Mouse (Mus musculus) spleen, adult 2 months (tissue): ENCODE measurements at regions not wholly inside any gene's neighbourhood (a gene's known extent, or its start where the extent isn't known, plus 50 kb on each side); places are given as distances from the start of the nearest gene placed in this dataset.

Source experiments
- DNase-seq, 2 experiments: peaks; one replicate each; pipeline versions ENCODE4 v3.0.0 to v3.0.0-alpha.2; 2012 to 2021; ENCODE audit warnings: low spot score in 2 of 2, low read depth in 1 of 2
- H3K27ac ChIP-seq: fragments of 200-500 bp; 2 replicates; pipeline ENCODE4 v1.5.1; 2012; ENCODE audit warnings: low read length, inconsistent platforms; ENCODE audit not compliant: insufficient read depth
- H3K27me3 ChIP-seq: fragments of 200-500 bp; 2 replicates; pipeline ENCODE4 v1.6.1; 2012; ENCODE audit warnings: mild to moderate bottlenecking, moderate library complexity, low read length, inconsistent platforms; ENCODE audit not compliant: control insufficient read depth, insufficient read depth
- H3K36me3 ChIP-seq: fragments of 200-500 bp; 2 replicates; pipeline ENCODE4 v1.6.1; 2012; ENCODE audit warnings: mild to moderate bottlenecking, low read length, inconsistent platforms; ENCODE audit not compliant: control insufficient read depth, insufficient read depth
- H3K4me1 ChIP-seq: fragments of 200-500 bp; 2 replicates; pipeline ENCODE4 v1.6.1; 2011; ENCODE audit warnings: inconsistent platforms; ENCODE audit not compliant: control insufficient read depth, insufficient read depth, insufficient read length
- H3K4me3 ChIP-seq: fragments of 200-500 bp; 2 replicates; pipeline ENCODE4 v1.5.1; 2011; ENCODE audit warnings: mild to moderate bottlenecking, inconsistent platforms; ENCODE audit not compliant: insufficient read depth, insufficient read length; ENCODE audit errors: extremely low read depth
- CTCF ChIP-seq: fragments of 200-500 bp; IDR thresholded peaks from 2 replicates; pipeline ENCODE4 v1.5.1; 2011; ENCODE audit warnings: mild to moderate bottlenecking, inconsistent platforms; ENCODE audit not compliant: insufficient read depth, insufficient read length, insufficient replicate concordance; ENCODE audit errors: extremely low read depth
- POLR2A ChIP-seq: fragments of 200-500 bp; IDR thresholded peaks from 2 replicates; pipeline ENCODE4 v1.6.1; 2011; ENCODE audit warnings: low read depth, low read length, inconsistent platforms
- WGBS: fragments of 180-500 bp; shearing (Covaris S2); methylation state at CpG from one replicate; pipeline ENCODE4 v1.1.7; 2018; 5-methylcytosine and 5-hydroxymethylcytosine counted together

DNA sequence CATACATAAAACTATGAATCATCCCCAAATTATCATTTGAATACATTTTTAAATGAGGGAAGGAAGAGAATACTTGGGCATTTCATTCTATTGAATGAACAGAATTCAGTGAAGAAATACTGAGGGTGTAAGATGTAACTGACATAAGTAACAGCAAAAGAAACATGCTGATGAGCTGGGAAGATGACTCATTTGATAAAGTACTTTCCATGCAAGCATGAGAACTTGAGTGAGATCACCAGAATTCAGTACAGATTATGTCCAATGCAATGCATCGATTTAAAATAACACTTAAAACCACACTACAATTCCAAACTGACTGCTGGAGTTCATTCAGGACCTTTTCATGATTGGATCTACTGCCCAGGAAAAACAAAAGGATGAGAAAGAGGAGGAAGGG lies 3467.1 kb upstream of the Gm7489 start:
- 90% methylated on average over 1 of the region's 1 CpGs for WGBS
- TF ChIP-seq CTCF (no peak), POLR2A (no peak)
- Histone ChIP-seq H3K4me3 (no peak overlapping the region), H3K27ac (no peak overlapping the region), H3K4me1 (no peaks in the 10 kb centered on the region), H3K27me3 (no peaks in the 10 kb centered on the region), H3K36me3 (no peaks in the 10 kb centered on the region)
- DNase-seq = no peak

DNA sequence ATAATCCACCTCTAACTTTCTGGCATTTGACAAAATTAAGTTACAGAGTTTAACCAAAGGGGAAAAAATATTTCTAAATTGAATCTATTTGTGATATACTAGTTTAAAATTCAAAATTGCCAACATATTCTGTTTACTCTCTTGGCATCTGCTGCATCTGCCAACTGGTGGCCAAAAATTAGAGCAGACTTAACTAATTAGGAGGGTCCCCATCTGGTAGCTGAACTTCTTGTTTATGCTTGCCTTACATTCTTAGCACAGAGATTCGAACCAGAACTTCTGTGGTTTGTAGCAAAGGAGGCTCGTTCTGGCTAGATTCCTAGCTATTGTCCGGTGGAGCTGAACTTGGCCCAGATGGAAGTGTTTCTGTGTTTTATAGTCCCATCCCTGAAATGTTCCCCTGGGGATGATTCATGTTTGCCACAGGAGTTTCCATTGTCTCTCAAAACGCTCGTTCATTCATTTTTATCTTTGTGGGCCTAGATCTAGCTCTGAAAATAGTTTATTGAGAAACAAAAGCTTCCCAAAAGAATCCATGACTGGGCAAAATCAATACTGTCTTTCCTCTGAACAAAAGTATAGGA lies 3461.5 kb upstream of the Gm7489 start:
- TF ChIP-seq POLR2A = no peak
- TF ChIP-seq CTCF = no peak
- Histone ChIP-seq H3K27me3 (no peaks in the 10 kb centered on the region), H3K4me1 (no peaks in the 10 kb centered on the region), H3K4me3 (no peak overlapping the region), H3K36me3 (no peaks in the 10 kb centered on the region), H3K27ac (no peak overlapping the region)
- 76% methylated on average over 5 of the region's 5 CpGs for WGBS
- no peak for DNase-seq

DNA sequence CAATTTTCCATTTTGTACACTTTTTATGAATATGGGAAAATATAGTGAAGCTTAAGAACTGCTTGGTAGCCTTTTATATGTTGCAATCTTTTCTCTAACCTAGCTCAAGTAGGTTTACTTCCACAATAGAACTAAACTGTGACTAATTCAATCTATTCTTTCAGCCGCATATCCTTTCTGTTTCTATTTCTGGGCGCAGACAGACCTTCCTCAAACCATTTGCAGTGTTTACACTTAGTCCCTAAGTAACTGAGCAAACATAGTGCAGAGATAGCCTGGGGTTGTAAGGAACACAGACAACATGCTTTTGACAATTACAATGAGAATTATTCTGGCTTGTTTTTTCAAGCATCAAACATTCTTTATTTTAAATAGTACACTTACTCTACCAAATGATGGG lies 3435.1 kb upstream of the Gm7489 start:
- no peak for DNase-seq
- H3K27ac ChIP-seq = no peak overlapping the region
- no peaks in the 10 kb centered on the region for H3K27me3 ChIP-seq
- H3K4me1 ChIP-seq = no peaks in the 10 kb centered on the region
- TF ChIP-seq CTCF (no peak), POLR2A (no peak)
- no peak overlapping the region for H3K4me3 ChIP-seq
- no peaks in the 10 kb centered on the region for H3K36me3 ChIP-seq
- 47% methylated on average over 2 of the region's 2 CpGs for WGBS

DNA sequence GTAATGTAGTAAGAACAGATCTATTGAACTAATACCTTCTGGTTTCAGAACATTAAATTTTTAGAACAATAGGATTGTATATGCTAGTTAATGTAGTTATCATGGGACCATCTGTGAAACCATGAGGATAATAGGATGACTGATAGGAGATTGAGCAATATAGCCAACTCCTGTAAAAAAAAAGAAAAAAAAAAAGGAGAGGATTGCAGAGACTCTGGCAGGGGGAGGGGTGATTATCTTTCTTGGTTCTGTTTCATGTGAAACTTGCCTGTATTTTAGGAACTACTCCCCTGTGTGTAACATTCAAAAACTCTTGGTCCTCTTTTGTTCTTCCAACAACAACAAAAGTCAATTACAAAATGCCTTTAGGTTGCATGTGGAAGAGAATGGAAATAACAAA lies 3412.1 kb upstream of the Gm7489 start:
- H3K27ac ChIP-seq = no peak overlapping the region
- no peak for DNase-seq
- H3K4me3 ChIP-seq = no peak overlapping the region
- H3K27me3 ChIP-seq = no peaks in the 10 kb centered on the region
- H3K4me1 ChIP-seq = no peaks in the 10 kb centered on the region
- no peak for TF ChIP-seq CTCF
- no peak for TF ChIP-seq POLR2A
- no peaks in the 10 kb centered on the region for H3K36me3 ChIP-seq

DNA sequence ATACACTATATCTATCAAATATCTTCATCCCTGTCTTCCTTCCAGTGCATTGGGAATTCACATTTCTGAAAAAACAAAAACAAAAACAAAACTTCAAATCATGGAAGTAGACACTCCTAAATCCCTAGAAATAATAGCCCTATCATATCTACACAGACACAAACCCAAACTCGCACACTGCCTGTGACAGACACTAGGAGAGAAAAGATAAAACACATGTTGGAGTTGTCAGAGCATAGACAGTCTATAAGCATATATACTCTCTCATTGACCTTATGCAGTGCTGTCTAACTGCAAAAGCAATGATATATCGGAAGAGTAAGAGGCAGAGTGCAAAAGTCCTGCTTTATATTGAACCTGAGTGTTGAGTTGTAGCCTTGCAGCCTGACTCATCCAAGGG lies 3386.0 kb upstream of the Gm7489 start:
- DNase-seq = no peak
- no peaks in the 10 kb centered on the region for H3K4me1 ChIP-seq
- H3K27me3 ChIP-seq = no peaks in the 10 kb centered on the region
- no peak overlapping the region for H3K27ac ChIP-seq
- H3K36me3 ChIP-seq = no peaks in the 10 kb centered on the region
- H3K4me3 ChIP-seq = no peak overlapping the region
- TF ChIP-seq CTCF (no peak), POLR2A (no peak)
- 78% methylated on average over 2 of the region's 2 CpGs for WGBS

DNA sequence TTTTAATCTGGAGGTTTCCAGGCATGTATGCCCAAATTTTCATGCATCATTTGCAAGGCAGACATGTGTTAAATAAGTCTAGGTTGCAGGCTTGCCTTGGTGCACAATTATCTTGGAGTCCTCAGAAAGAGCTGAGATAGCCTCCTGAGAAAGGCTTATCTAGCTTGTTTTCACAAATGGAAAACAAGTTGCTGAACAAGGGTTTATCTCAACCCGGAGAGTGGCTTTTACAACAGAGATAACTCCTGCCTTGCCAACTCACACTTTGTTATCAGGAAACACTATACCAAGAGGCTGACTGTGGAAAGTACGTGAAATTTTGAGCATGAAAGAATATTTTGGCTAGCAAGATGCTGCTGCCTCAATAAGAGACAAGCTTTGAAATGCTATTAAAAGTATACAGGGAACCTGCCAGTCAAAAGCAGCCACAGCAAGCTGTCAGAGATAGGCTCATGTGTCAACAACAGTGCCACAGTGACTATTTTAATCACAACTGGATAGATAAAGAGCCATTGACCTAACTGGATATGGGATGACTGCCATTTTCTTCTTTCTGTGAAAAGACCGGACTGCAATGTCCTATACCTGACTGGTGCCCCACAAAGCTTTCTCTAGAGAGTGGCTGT lies 3376.6 kb upstream of the Gm7489 start:
- DNase-seq = no peak
- Histone ChIP-seq H3K4me1 (no peaks in the 10 kb centered on the region), H3K27me3 (no peaks in the 10 kb centered on the region), H3K27ac (no peak overlapping the region), H3K4me3 (no peak overlapping the region), H3K36me3 (no peaks in the 10 kb centered on the region)
- no peak for TF ChIP-seq POLR2A
- no peak for TF ChIP-seq CTCF
- 78% methylated on average over 3 of the region's 3 CpGs for WGBS

DNA sequence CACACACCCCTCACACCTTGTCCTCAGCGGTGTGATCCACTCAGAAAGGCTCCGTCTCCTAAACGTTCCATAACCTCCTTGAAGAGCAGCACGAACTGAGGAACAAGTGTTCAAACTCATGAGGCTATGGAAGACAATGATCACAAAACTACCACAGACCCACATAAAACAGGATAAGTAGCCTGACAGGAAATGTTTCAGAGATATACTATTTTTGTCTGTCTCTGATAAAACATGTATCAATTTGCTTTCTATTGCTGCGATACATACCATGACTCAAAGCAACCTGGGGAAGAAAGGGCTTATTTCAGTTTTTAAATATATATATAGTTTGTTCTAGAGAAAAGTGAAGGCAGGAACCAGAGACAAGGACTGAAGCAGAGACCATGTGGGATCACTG lies 3371.7 kb upstream of the Gm7489 start:
- Histone ChIP-seq H3K4me1 (no peaks in the 10 kb centered on the region), H3K4me3 (no peak overlapping the region), H3K36me3 (no peaks in the 10 kb centered on the region), H3K27me3 (no peaks in the 10 kb centered on the region), H3K27ac (no peak overlapping the region)
- no peak for DNase-seq
- 71% methylated on average over 5 of the region's 5 CpGs for WGBS
- TF ChIP-seq POLR2A (no peak), CTCF (no peak)
